19 mouse cellular contexts compared by ENCODE assay signal in the genomic region with DNA sequence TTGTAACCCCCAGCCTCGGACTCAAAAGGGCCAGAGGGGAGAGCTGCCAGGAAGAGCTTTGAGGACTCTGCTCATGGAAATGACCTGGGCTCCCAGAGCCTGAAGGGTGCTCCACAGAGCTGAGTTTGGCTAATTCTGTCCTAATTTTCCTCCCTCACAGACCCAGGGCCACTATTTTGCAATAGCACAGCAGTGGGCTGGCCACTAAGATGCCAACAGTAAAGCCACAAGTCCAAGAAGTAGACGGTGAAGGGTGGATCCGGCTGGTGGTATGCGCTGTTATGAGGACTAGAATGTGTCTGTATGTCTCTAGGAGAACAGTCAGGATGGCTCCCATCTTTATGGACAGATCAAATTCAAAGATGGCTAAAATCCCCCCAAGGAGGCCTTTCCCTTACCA. TPM values are rescaled to one million over a fixed set of nuclear protein-coding genes. Genes with fewer than 3 reads are reported as not detected.
A peak's percentile ranks its signal among the peaks of the same experiment; 100 is the strongest.
DNase-seq lines count a peak whose midpoint lies in the region; ATAC-seq lines count a peak whose summit lies in the region.
"Had no signal": no experiment of that assay in that cellular context is flagged by ENCODE, and none has a peak within 500 bp of the region (broad histone marks: within the 10 kb centered on the region; RNA-seq: fewer than 3 reads in every experiment).

No protein-coding gene starts in this region.

- no peak overlapping the region for H3K4me2 ChIP-seq in limb, embryonic 11.5 days (ENCODE audit: low read depth, severe bottlenecking)
- H3K4me2 ChIP-seq: embryonic facial prominence, embryonic 12.5 days had no signal

- H3K9ac ChIP-seq in limb, embryonic 11.5 days (ENCODE audit: low read length) = no peak overlapping the region
- H3K9ac ChIP-seq: embryonic facial prominence, embryonic 12.5 days had no signal

- ATAC-seq in limb, embryonic 11.5 days (ENCODE audit: insufficient number of reproducible peaks, low FRiP score, low TSS enrichment, low read depth) = no peak
- 0 out of 2 replicates have a peak, but pooled peaks have one; percentile 14 for ATAC-seq in granulocyte monocyte progenitor cell, adult 5-6 weeks (replicated peaks; ENCODE audit: poor library complexity, severe bottlenecking)
- peak; percentile 23; the same call in 1 of the 2 replicates for ATAC-seq in megakaryocyte progenitor cell, adult 5-6 weeks (replicated peaks; ENCODE audit: poor library complexity)
- ATAC-seq in erythroid progenitor cell, adult 5-6 weeks (replicated peaks; ENCODE audit: low FRiP score, poor library complexity, severe bottlenecking) = no peak
- ATAC-seq: forebrain, embryonic 14.5 days; forebrain, embryonic 16.5 days had no signal

- DNase-seq in heart, adult 11 months = peak; percentile 75
- DNase-seq in heart, postnatal 4 days = no peak
- peak; percentile 4 for DNase-seq in limb, embryonic 11.5 days (ENCODE audit: low spot score)
- DNase-seq in limb, embryonic 10.5 days (ENCODE audit: low spot score) = no peak
- DNase-seq: adrenal gland, adult 2 months; adrenal gland, postnatal 10 days; adrenal gland, postnatal 25 days; cerebellum, adult 11 months; cerebellum, adult 18-20 months; cerebellum, adult 8-10 months; cerebellum, postnatal 10 days; cerebellum, postnatal 25 days had no signal

- H3K27me3 ChIP-seq in limb, embryonic 11.5 days (ENCODE audit: control insufficient read depth, insufficient read depth, low read length) = no peaks in the 10 kb centered on the region
- no peaks in the 10 kb centered on the region for H3K27me3 ChIP-seq in limb, embryonic 10.5 days (ENCODE audit: low read depth, poor library complexity, severe bottlenecking)
- H3K27me3 ChIP-seq: embryonic facial prominence, embryonic 12.5 days had no signal

- no peak overlapping the region for H3K4me3 ChIP-seq in limb, embryonic 11.5 days (ENCODE audit: low read depth, low read length)
- no peak overlapping the region for H3K4me3 ChIP-seq in limb, embryonic 10.5 days
- H3K4me3 ChIP-seq: embryonic facial prominence, embryonic 10.5 days; embryonic facial prominence, embryonic 12.5 days had no signal

- no peaks in the 10 kb centered on the region for H3K4me1 ChIP-seq in limb, embryonic 11.5 days (ENCODE audit: control insufficient read depth, insufficient read depth, low read length)
- H3K4me1 ChIP-seq in limb, embryonic 10.5 days = no peaks in the 10 kb centered on the region
- H3K4me1 ChIP-seq: embryonic facial prominence, embryonic 10.5 days; embryonic facial prominence, embryonic 12.5 days had no signal

- H3K9me3 ChIP-seq in limb, embryonic 11.5 days (ENCODE audit: control insufficient read depth, low read length) = no peaks in the 10 kb centered on the region
- no peaks in the 10 kb centered on the region for H3K9me3 ChIP-seq in limb, embryonic 10.5 days (replicated peaks)
- H3K9me3 ChIP-seq: embryonic facial prominence, embryonic 10.5 days; embryonic facial prominence, embryonic 12.5 days had no signal

- no peaks in the 10 kb centered on the region for H3K36me3 ChIP-seq in limb, embryonic 11.5 days (ENCODE audit: control insufficient read depth, insufficient read depth, low read length)
- no peaks in the 10 kb centered on the region for H3K36me3 ChIP-seq in limb, embryonic 10.5 days
- H3K36me3 ChIP-seq: embryonic facial prominence, embryonic 10.5 days; embryonic facial prominence, embryonic 12.5 days had no signal

- WGBS in limb, embryonic 11.5 days = 81% methylated on average over 4 of the region's 4 CpGs
- 90% methylated on average over 4 of the region's 4 CpGs for WGBS in limb, embryonic 10.5 days

- H3K27ac ChIP-seq in limb, embryonic 11.5 days (replicated peaks; ENCODE audit: low read depth, low read length) = no peak overlapping the region
- no peak overlapping the region for H3K27ac ChIP-seq in limb, embryonic 10.5 days
- H3K27ac ChIP-seq: embryonic facial prominence, embryonic 10.5 days; embryonic facial prominence, embryonic 12.5 days had no signal

RNA-seq across cellular contexts. Expression of a gene that starts 12.0 kb away (rescaled TPM):
- 1 to 10 TPM; 2.2 to 3.4 TPM for total RNA-seq in heart, postnatal 4 days (2021)
- 8.6 and 13.0 TPM in 2 replicates for polyA plus RNA-seq in limb, embryonic 11.5 days (2014; fragmentation: Nextera tagmentation; extraction: Ambion mirVana)
- 14.9 and 15.2 TPM in 2 replicates for polyA plus RNA-seq in limb, embryonic 10.5 days (2016; fragmentation: Nextera tagmentation; extraction: Ambion mirVana)
- total RNA-seq in granulocyte monocyte progenitor cell, adult 5-6 weeks (2014; fragmentation: Nextera tagmentation) = not detected in 2 replicates
- total RNA-seq in granulocyte monocyte progenitor cell, adult 5-6 weeks (2017) = 1.4 and 4.7 TPM in 2 replicates
- total RNA-seq in megakaryocyte progenitor cell, adult 5-6 weeks (2015) = 0.12 TPM in 1 of 2 replicates, not detected in the other
- 3.1 and 3.3 TPM in 2 replicates for total RNA-seq in megakaryocyte progenitor cell, adult 5-6 weeks (2017)
- not detected in 2 replicates for total RNA-seq in erythroid progenitor cell, adult 5-6 weeks (2015; ENCODE audit: low replicate concordance)
- 0.61 and 11.9 TPM in 2 replicates for total RNA-seq in erythroid progenitor cell, adult 5-6 weeks (2017; ENCODE audit: low replicate concordance)
- polyA plus RNA-seq: adrenal gland, adult 2 months had no signal

RNA-seq across cellular contexts. Expression of a gene that starts 57.1 kb away (rescaled TPM):
- total RNA-seq in heart, postnatal 4 days (2021) = 10 to 100 TPM; 50.5 to 56.3 TPM
- polyA plus RNA-seq in limb, embryonic 11.5 days (2014; fragmentation: Nextera tagmentation; extraction: Ambion mirVana) = 195 and 200 TPM in 2 replicates
- 193 and 217 TPM in 2 replicates for polyA plus RNA-seq in limb, embryonic 10.5 days (2016; fragmentation: Nextera tagmentation; extraction: Ambion mirVana)
- 56.8 and 68.4 TPM in 2 replicates for total RNA-seq in granulocyte monocyte progenitor cell, adult 5-6 weeks (2014; fragmentation: Nextera tagmentation)
- 40.2 and 42.2 TPM in 2 replicates for total RNA-seq in granulocyte monocyte progenitor cell, adult 5-6 weeks (2017)
- 27.7 and 29.3 TPM in 2 replicates for total RNA-seq in megakaryocyte progenitor cell, adult 5-6 weeks (2015)
- total RNA-seq in megakaryocyte progenitor cell, adult 5-6 weeks (2017) = 33.8 and 43.0 TPM in 2 replicates
- 88.0 and 149 TPM in 2 replicates for total RNA-seq in erythroid progenitor cell, adult 5-6 weeks (2015; ENCODE audit: low replicate concordance)
- total RNA-seq in erythroid progenitor cell, adult 5-6 weeks (2017; ENCODE audit: low replicate concordance) = 77.8 and 90.2 TPM in 2 replicates

Comparison
In these comparisons a context has a peak if more than half of its experiments do, and no peak if none do; other contexts are left out.
1. DNase-seq: peak in heart, adult 11 months (single experiment) and limb, embryonic 11.5 days (single experiment); none in heart, postnatal 4 days (single experiment) and limb, embryonic 10.5 days (single experiment).
2. ATAC-seq: peak in granulocyte monocyte progenitor cell, adult 5-6 weeks (single experiment) and megakaryocyte progenitor cell, adult 5-6 weeks (single experiment); none in limb, embryonic 11.5 days (single experiment) and erythroid progenitor cell, adult 5-6 weeks (single experiment).